Mouse (Mus musculus): ENCODE measurements around the gene Cmc1. TPM values are rescaled to one million over a fixed set of nuclear protein-coding genes. Genes with fewer than 3 reads are reported as not detected.

Cmc1 gene
- polyA plus RNA-seq, 1 experiment from 2014 or later: 74.2 TPM

GRCm38 (mm10) chr9:118082575-118083431, 67.2 kb downstream of the Cmc1 start:
- Histone ChIP-seq H3K27ac (replicated peaks) (no peak overlapping the region), H3K4me3 (ENCODE audit: low read depth, low read length) (peak overlapping the region; percentile 23)

GRCm38 (mm10) chr9:118073358-118073757, 76.6 kb downstream of the Cmc1 start:
- H3K9me3 ChIP-seq (ENCODE audit: control insufficient read depth, low read length): no peaks in the 10 kb centered on the region
- H3K4me3 ChIP-seq (ENCODE audit: low read depth, low read length): no peak overlapping the region
- 78% methylated on average over 3 of the region's 3 CpGs for WGBS
- no peak overlapping the region for H3K9ac ChIP-seq (ENCODE audit: low read length)
- no peaks in the 10 kb centered on the region for H3K4me1 ChIP-seq (replicated peaks; ENCODE audit: control insufficient read depth, insufficient read depth)
- H3K36me3 ChIP-seq (ENCODE audit: control insufficient read depth, insufficient read depth, low read length): peaks cover 4% of the 10 kb centered on the region; the same call in 1 of the 2 replicates
- no peak overlapping the region for H3K4me2 ChIP-seq (replicated peaks; ENCODE audit: low read depth)
- no peak for TF ChIP-seq EP300 (optimal IDR thresholded peaks at IDR 0.05)
- no peak for TF ChIP-seq CTCF (IDR thresholded peaks at IDR 0.05; ENCODE audit: low read depth)
- no peaks in the 10 kb centered on the region for H3K27me3 ChIP-seq (ENCODE audit: control insufficient read depth, insufficient read depth, low read length)
- no peak overlapping the region for H3K27ac ChIP-seq (replicated peaks)
- DNase-seq (ENCODE audit: low spot score) (no peak), ATAC-seq (ENCODE audit: low FRiP score, low TSS enrichment) (no peak)

More at GRCm38 (mm10) chr9:118082575-118083431, 67.2 kb downstream of the Cmc1 start:
- Histone ChIP-seq H3K27me3 (ENCODE audit: control insufficient read depth, insufficient read depth, low read length) (no peaks in the 10 kb centered on the region), H3K9ac (ENCODE audit: low read length) (peak overlapping the region; percentile 47), H3K36me3 (ENCODE audit: control insufficient read depth, insufficient read depth, low read length) (no peaks in the 10 kb centered on the region), H3K9me3 (ENCODE audit: control insufficient read depth, low read length) (no peaks in the 10 kb centered on the region), H3K4me2 (replicated peaks; ENCODE audit: low read depth) (peak overlapping the region; percentile 53), H3K4me1 (replicated peaks; ENCODE audit: control insufficient read depth, insufficient read depth) (no peaks in the 10 kb centered on the region)
- ATAC-seq (ENCODE audit: low FRiP score, low TSS enrichment) (peak; percentile 49; the same call in 1 of the 2 replicates), DNase-seq (ENCODE audit: low spot score) (no peak)
- WGBS: 22% methylated on average over 22 of the region's 22 CpGs
- TF ChIP-seq CTCF (IDR thresholded peaks at IDR 0.05; ENCODE audit: low read depth) (no peak), EP300 (optimal IDR thresholded peaks at IDR 0.05) (no peak)

- H3K4me1 ChIP-seq (replicated peaks; ENCODE audit: control insufficient read depth, insufficient read depth): no peaks in the 10 kb centered on the region
- no peak for TF ChIP-seq CTCF (IDR thresholded peaks at IDR 0.05; ENCODE audit: low read depth)
- no peak for TF ChIP-seq EP300 (optimal IDR thresholded peaks at IDR 0.05)
- peaks cover 4% of the 10 kb centered on the region; the same call in 1 of the 2 replicates for H3K36me3 ChIP-seq (ENCODE audit: control insufficient read depth, insufficient read depth, low read length)
- ATAC-seq (ENCODE audit: low FRiP score, low TSS enrichment) (no peak), DNase-seq (ENCODE audit: low spot score) (no peak)
- 75% methylated on average over 5 of the region's 5 CpGs for WGBS
- no peak overlapping the region for H3K9ac ChIP-seq (ENCODE audit: low read length)
- H3K4me3 ChIP-seq (ENCODE audit: low read depth, low read length): no peak overlapping the region
- no peaks in the 10 kb centered on the region for H3K9me3 ChIP-seq (ENCODE audit: control insufficient read depth, low read length)
- H3K27ac ChIP-seq (replicated peaks): no peak overlapping the region
- H3K4me2 ChIP-seq (replicated peaks; ENCODE audit: low read depth): no peak overlapping the region
- H3K27me3 ChIP-seq (ENCODE audit: control insufficient read depth, insufficient read depth, low read length): no peaks in the 10 kb centered on the region
Measured at GRCm38 (mm10) chr9:118072101-118072500, 77.9 kb downstream of the Cmc1 start.

GRCm38 (mm10) chr9:118071337-118071736, 78.6 kb downstream of the Cmc1 start:
- H3K9ac ChIP-seq (ENCODE audit: low read length): no peak overlapping the region
- H3K27me3 ChIP-seq (ENCODE audit: control insufficient read depth, insufficient read depth, low read length): no peaks in the 10 kb centered on the region
- 84% methylated on average over 3 of the region's 3 CpGs for WGBS
- TF ChIP-seq EP300 (optimal IDR thresholded peaks at IDR 0.05): no peak
- no peak for TF ChIP-seq CTCF (IDR thresholded peaks at IDR 0.05; ENCODE audit: low read depth)
- H3K4me2 ChIP-seq (replicated peaks; ENCODE audit: low read depth): no peak overlapping the region
- H3K9me3 ChIP-seq (ENCODE audit: control insufficient read depth, low read length): no peaks in the 10 kb centered on the region
- H3K27ac ChIP-seq (replicated peaks): no peak overlapping the region
- no peaks in the 10 kb centered on the region for H3K4me1 ChIP-seq (replicated peaks; ENCODE audit: control insufficient read depth, insufficient read depth)
- DNase-seq (ENCODE audit: low spot score): no peak
- no peak overlapping the region for H3K4me3 ChIP-seq (ENCODE audit: low read depth, low read length)
- ATAC-seq (ENCODE audit: low FRiP score, low TSS enrichment): no peak
- peaks cover 7% of the 10 kb centered on the region for H3K36me3 ChIP-seq (ENCODE audit: control insufficient read depth, insufficient read depth, low read length)

GRCm38 (mm10) chr9:118070442-118070841, 79.5 kb downstream of the Cmc1 start:
- H3K9ac ChIP-seq (ENCODE audit: low read length): no peak overlapping the region
- DNase-seq (ENCODE audit: low spot score): no peak
- no peaks in the 10 kb centered on the region for H3K4me1 ChIP-seq (replicated peaks; ENCODE audit: control insufficient read depth, insufficient read depth)
- ATAC-seq (ENCODE audit: low FRiP score, low TSS enrichment): no peak
- no peaks in the 10 kb centered on the region for H3K9me3 ChIP-seq (ENCODE audit: control insufficient read depth, low read length)
- no peak overlapping the region for H3K27ac ChIP-seq (replicated peaks)
- WGBS: 88% methylated on average over 6 of the region's 6 CpGs
- H3K36me3 ChIP-seq (ENCODE audit: control insufficient read depth, insufficient read depth, low read length): peaks cover 7% of the 10 kb centered on the region
- H3K27me3 ChIP-seq (ENCODE audit: control insufficient read depth, insufficient read depth, low read length): no peaks in the 10 kb centered on the region
- TF ChIP-seq EP300 (optimal IDR thresholded peaks at IDR 0.05): no peak
- no peak for TF ChIP-seq CTCF (IDR thresholded peaks at IDR 0.05; ENCODE audit: low read depth)
- no peak overlapping the region for H3K4me3 ChIP-seq (ENCODE audit: low read depth, low read length)
- no peak overlapping the region for H3K4me2 ChIP-seq (replicated peaks; ENCODE audit: low read depth)

- TF ChIP-seq CTCF (IDR thresholded peaks at IDR 0.05; ENCODE audit: low read depth): no peak
- no peak overlapping the region for H3K27ac ChIP-seq (replicated peaks)
Measured at GRCm38 (mm10) chr9:118059101-118059500, 90.9 kb downstream of the Cmc1 start.

More at GRCm38 (mm10) chr9:118059101-118059500, 90.9 kb downstream of the Cmc1 start:
- peaks cover 20% of the 10 kb centered on the region for H3K36me3 ChIP-seq (ENCODE audit: control insufficient read depth, insufficient read depth, low read length)
- no peak overlapping the region for H3K4me2 ChIP-seq (replicated peaks; ENCODE audit: low read depth)
- H3K4me3 ChIP-seq (ENCODE audit: low read depth, low read length): no peak overlapping the region
- DNase-seq (ENCODE audit: low spot score): no peak
- no peak overlapping the region for H3K9ac ChIP-seq (ENCODE audit: low read length)
- ATAC-seq (ENCODE audit: low FRiP score, low TSS enrichment): no peak
- no peaks in the 10 kb centered on the region for H3K9me3 ChIP-seq (ENCODE audit: control insufficient read depth, low read length)
- WGBS: 77% methylated on average over 3 of the region's 3 CpGs
- no peaks in the 10 kb centered on the region for H3K27me3 ChIP-seq (ENCODE audit: control insufficient read depth, insufficient read depth, low read length)
- no peaks in the 10 kb centered on the region for H3K4me1 ChIP-seq (replicated peaks; ENCODE audit: control insufficient read depth, insufficient read depth)

All from stomach, postnatal 0 days (tissue).